Mouse (Mus musculus): ENCODE results near the gene Ccdc149. TPM values are rescaled to one million over a fixed set of nuclear protein-coding genes. Genes with fewer than 3 reads are reported as not detected.

Ccdc149 gene
- polyA plus RNA-seq, 1 experiment from 2014 or later, result 8.5 TPM

GRCm38 (mm10) chr5:52495671-52496070 lies 24.4 kb upstream of the Ccdc149 start:
- Histone ChIP-seq H3K4me2 (ENCODE audit: low read length) (no peak overlapping the region), H3K36me3 (ENCODE audit: control insufficient read depth, insufficient read depth, low read length) (no peaks in the 10 kb centered on the region), H3K9me3 (replicated peaks; ENCODE audit: control insufficient read depth, low read length) (no peaks in the 10 kb centered on the region), H3K9ac (ENCODE audit: low read length) (no peak overlapping the region), H3K27me3 (replicated peaks; ENCODE audit: control insufficient read depth, insufficient read depth, low read length) (no peaks in the 10 kb centered on the region), H3K4me1 (ENCODE audit: control insufficient read depth, insufficient read depth, low read length) (no peaks in the 10 kb centered on the region), H3K27ac (ENCODE audit: low read depth, low read length) (no peak overlapping the region), H3K4me3 (ENCODE audit: low read depth, low read length) (no peak overlapping the region)
- 37% methylated on average over 12 of the region's 14 CpGs for WGBS
- ATAC-seq, result peak; percentile 37; the same call in 1 of the 2 replicates
- peak; percentile 61 for DNase-seq (ENCODE audit: low spot score)

- H3K4me1 ChIP-seq (ENCODE audit: control insufficient read depth, insufficient read depth, low read length), result no peaks in the 10 kb centered on the region
- ATAC-seq, result no peak
- H3K9ac ChIP-seq (ENCODE audit: low read length), result no peak overlapping the region
- H3K9me3 ChIP-seq (replicated peaks; ENCODE audit: control insufficient read depth, low read length), result no peaks in the 10 kb centered on the region
- no peak overlapping the region for H3K4me2 ChIP-seq (ENCODE audit: low read length)
- DNase-seq (ENCODE audit: low spot score), result no peak
- H3K4me3 ChIP-seq (ENCODE audit: low read depth, low read length), result no peak overlapping the region
- H3K27ac ChIP-seq (ENCODE audit: low read depth, low read length), result no peak overlapping the region
- WGBS, result 87% methylated on average over 6 of the region's 6 CpGs
- H3K27me3 ChIP-seq (replicated peaks; ENCODE audit: control insufficient read depth, insufficient read depth, low read length), result no peaks in the 10 kb centered on the region
- no peaks in the 10 kb centered on the region for H3K36me3 ChIP-seq (ENCODE audit: control insufficient read depth, insufficient read depth, low read length)
Observed at GRCm38 (mm10) chr5:52491496-52491895, 20.2 kb upstream of the Ccdc149 start.

DNA sequence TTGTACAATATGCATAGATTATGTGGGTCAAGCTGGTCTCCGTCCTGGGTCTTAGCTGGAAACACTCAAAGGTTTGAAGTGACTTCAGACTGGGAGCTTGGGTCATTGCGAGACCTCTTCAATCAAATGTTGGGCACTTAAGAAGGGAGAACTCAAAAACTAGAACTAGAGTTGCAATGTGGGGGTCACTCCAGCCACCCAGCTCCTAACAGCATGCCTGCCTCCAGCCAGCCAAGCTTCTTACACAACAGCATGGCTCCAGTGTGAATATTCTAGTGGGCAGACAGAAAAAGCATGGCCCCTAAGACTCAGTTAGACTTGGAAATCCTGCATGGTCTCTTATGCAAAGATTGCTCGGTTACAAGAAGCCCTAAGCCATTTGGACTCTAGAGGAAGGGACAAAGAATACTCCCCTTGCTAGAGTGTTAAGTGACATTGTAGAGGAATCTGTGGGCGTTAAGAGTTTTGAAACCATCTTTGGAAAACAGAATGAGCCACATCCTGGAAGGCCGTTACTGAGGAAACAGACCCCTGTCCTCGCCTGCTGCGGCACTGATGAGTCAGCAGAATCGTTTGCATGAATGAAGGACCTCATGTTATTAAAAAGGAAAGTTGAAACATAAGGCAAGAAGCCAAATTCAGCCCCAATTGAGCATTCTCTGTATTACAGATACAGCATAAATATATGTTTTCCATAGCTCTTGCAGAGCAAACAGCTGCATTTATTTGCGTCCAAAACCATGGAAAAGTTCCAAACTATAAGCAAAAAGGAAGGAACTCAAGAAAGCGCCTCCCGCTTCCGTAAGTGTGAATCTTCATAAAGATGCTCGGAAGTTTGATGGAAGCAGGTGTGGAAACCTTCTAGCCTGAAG lies 16.5 kb upstream of the Ccdc149 start:
- H3K9me3 ChIP-seq (replicated peaks; ENCODE audit: control insufficient read depth, low read length), result no peaks in the 10 kb centered on the region
- no peaks in the 10 kb centered on the region for H3K36me3 ChIP-seq (ENCODE audit: control insufficient read depth, insufficient read depth, low read length)
- H3K27me3 ChIP-seq (replicated peaks; ENCODE audit: control insufficient read depth, insufficient read depth, low read length), result no peaks in the 10 kb centered on the region
- 85% methylated on average over 13 of the region's 13 CpGs for WGBS
- no peak for DNase-seq (ENCODE audit: low spot score)
- ATAC-seq, result no peak
- H3K4me2 ChIP-seq (ENCODE audit: low read length), result no peak overlapping the region
- H3K27ac ChIP-seq (ENCODE audit: low read depth, low read length), result no peak overlapping the region
- H3K4me3 ChIP-seq (ENCODE audit: low read depth, low read length), result no peak overlapping the region
- H3K9ac ChIP-seq (ENCODE audit: low read length), result no peak overlapping the region
- no peaks in the 10 kb centered on the region for H3K4me1 ChIP-seq (ENCODE audit: control insufficient read depth, insufficient read depth, low read length)

DNA sequence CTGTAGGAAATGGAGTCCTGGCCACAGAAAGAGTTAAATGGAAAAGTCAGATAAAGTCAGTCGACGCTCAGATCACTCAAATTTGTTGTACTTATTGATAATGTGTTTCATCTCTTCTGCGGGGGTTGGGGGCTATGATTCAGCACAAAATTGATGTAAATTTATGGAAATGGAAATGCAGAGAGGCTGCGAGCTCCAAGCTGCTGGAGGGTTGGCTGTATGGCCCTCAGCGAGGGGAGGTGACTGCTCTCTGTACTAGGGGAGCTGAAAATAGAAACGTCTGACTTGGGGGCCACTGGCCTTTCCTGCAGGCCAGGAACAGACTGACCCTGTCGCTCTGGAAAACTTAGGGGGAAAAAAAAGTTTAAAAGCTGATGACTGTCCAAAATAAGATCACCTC lies 5.5 kb upstream of the Ccdc149 start:
- Histone ChIP-seq H3K27me3 (replicated peaks; ENCODE audit: control insufficient read depth, insufficient read depth, low read length) (no peaks in the 10 kb centered on the region), H3K9ac (ENCODE audit: low read length) (peak overlapping the region; percentile 59; the same call in 1 of the 2 replicates), H3K4me2 (ENCODE audit: low read length) (peak overlapping the region; percentile 54), H3K27ac (ENCODE audit: low read depth, low read length) (no peak overlapping the region), H3K36me3 (ENCODE audit: control insufficient read depth, insufficient read depth, low read length) (no peaks in the 10 kb centered on the region), H3K4me1 (ENCODE audit: control insufficient read depth, insufficient read depth, low read length) (peaks cover 6% of the 10 kb centered on the region; the same call in 1 of the 2 replicates), H3K4me3 (ENCODE audit: low read depth, low read length) (peak overlapping the region; percentile 35), H3K9me3 (replicated peaks; ENCODE audit: control insufficient read depth, low read length) (no peaks in the 10 kb centered on the region)
- peak; percentile 32 for DNase-seq (ENCODE audit: low spot score)
- WGBS, result 5% methylated on average over 7 of the region's 7 CpGs
- ATAC-seq, result peak; percentile 63

- DNase-seq (ENCODE audit: low spot score) (peak; percentile 86), ATAC-seq (peak; percentile 88)
- Histone ChIP-seq H3K9me3 (replicated peaks; ENCODE audit: control insufficient read depth, low read length) (no peaks in the 10 kb centered on the region), H3K36me3 (ENCODE audit: control insufficient read depth, insufficient read depth, low read length) (no peaks in the 10 kb centered on the region), H3K27ac (ENCODE audit: low read depth, low read length) (peak overlapping the region; percentile 39; the same call in 1 of the 2 replicates), H3K4me1 (ENCODE audit: control insufficient read depth, insufficient read depth, low read length) (peaks cover 9% of the 10 kb centered on the region), H3K4me2 (ENCODE audit: low read length) (peak overlapping the region; percentile 54), H3K4me3 (ENCODE audit: low read depth, low read length) (peak overlapping the region; percentile 35), H3K27me3 (replicated peaks; ENCODE audit: control insufficient read depth, insufficient read depth, low read length) (no peaks in the 10 kb centered on the region), H3K9ac (ENCODE audit: low read length) (peak overlapping the region; percentile 59)
- 0% methylated on average over 23 of the region's 23 CpGs for WGBS
Observed at GRCm38 (mm10) chr5:52476292-52476701, 5.0 kb upstream of the Ccdc149 start.

GRCm38 (mm10) chr5:52473988-52474387 lies 2.7 kb upstream of the Ccdc149 start:
- Histone ChIP-seq H3K4me3 (ENCODE audit: low read depth, low read length) (no peak overlapping the region), H3K27ac (ENCODE audit: low read depth, low read length) (no peak overlapping the region), H3K4me2 (ENCODE audit: low read length) (no peak overlapping the region), H3K4me1 (ENCODE audit: control insufficient read depth, insufficient read depth, low read length) (peaks cover 9% of the 10 kb centered on the region), H3K9ac (ENCODE audit: low read length) (no peak overlapping the region), H3K27me3 (replicated peaks; ENCODE audit: control insufficient read depth, insufficient read depth, low read length) (no peaks in the 10 kb centered on the region), H3K36me3 (ENCODE audit: control insufficient read depth, insufficient read depth, low read length) (no peaks in the 10 kb centered on the region), H3K9me3 (replicated peaks; ENCODE audit: control insufficient read depth, low read length) (no peaks in the 10 kb centered on the region)
- 92% methylated on average over 7 of the region's 7 CpGs for WGBS
- no peak for DNase-seq (ENCODE audit: low spot score)
- no peak for ATAC-seq

DNA sequence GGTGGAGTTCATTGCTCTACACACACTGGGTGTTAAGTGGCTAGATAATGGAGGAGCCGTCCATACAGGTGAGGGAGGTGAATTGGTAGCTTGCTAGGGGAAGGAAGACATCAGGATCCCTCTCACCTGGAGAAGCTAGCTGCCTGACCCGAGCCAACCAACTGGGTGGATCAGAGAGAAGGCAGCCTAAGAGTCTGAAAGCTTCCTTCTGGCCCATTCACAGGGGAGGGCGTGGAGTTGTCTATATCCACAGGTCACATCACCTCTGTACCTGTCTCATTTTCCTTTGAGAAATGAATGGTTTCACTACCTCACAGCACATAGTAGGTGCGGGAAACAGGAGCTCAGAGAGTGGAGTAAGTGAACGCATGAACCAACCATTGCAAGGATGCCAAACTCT lies 770 bp downstream of the Ccdc149 start:
- H3K4me1 ChIP-seq (ENCODE audit: control insufficient read depth, insufficient read depth, low read length), result peaks cover 3% of the 10 kb centered on the region; the same call in 1 of the 2 replicates
- peaks cover 2% of the 10 kb centered on the region; the same call in 1 of the 2 replicates for H3K9me3 ChIP-seq (replicated peaks; ENCODE audit: control insufficient read depth, low read length)
- no peak for DNase-seq (ENCODE audit: low spot score)
- peak overlapping the region; percentile 78 for H3K4me2 ChIP-seq (ENCODE audit: low read length)
- 46% methylated on average over 5 of the region's 5 CpGs for WGBS
- H3K27ac ChIP-seq (ENCODE audit: low read depth, low read length), result no peak overlapping the region
- peak; percentile 22; the same call in 1 of the 2 replicates for ATAC-seq
- peak overlapping the region; percentile 94 for H3K9ac ChIP-seq (ENCODE audit: low read length)
- peak overlapping the region; percentile 67 for H3K4me3 ChIP-seq (ENCODE audit: low read depth, low read length)
- H3K36me3 ChIP-seq (ENCODE audit: control insufficient read depth, insufficient read depth, low read length), result no peaks in the 10 kb centered on the region
- no peaks in the 10 kb centered on the region for H3K27me3 ChIP-seq (replicated peaks; ENCODE audit: control insufficient read depth, insufficient read depth, low read length)

DNA sequence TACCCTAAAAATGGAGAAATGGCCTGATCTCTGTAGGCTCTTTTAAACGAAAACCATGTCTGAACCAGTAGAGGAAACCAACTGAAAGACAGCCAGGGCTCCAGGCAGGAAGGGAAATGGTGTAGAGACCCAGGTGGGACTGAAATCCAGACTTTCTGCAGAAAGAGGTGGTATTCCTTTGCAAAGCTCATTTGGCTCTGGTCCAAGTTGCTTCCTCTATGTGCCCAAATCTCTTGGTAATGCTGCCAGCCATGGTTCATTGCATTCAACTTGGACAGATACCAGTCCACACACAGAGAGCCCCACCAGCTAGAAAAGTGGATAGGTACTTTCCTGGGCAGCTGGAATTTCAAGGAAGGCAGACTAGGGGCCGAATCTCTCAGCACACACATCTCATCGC lies 3.5 kb downstream of the Ccdc149 start:
- peaks cover 11% of the 10 kb centered on the region for H3K9me3 ChIP-seq (replicated peaks; ENCODE audit: control insufficient read depth, low read length)
- ATAC-seq (no peak), DNase-seq (ENCODE audit: low spot score) (no peak)
- H3K4me1 ChIP-seq (ENCODE audit: control insufficient read depth, insufficient read depth, low read length), result peaks cover 3% of the 10 kb centered on the region; the same call in 1 of the 2 replicates
- H3K4me3 ChIP-seq (ENCODE audit: low read depth, low read length), result no peak overlapping the region
- no peaks in the 10 kb centered on the region for H3K27me3 ChIP-seq (replicated peaks; ENCODE audit: control insufficient read depth, insufficient read depth, low read length)
- no peaks in the 10 kb centered on the region for H3K36me3 ChIP-seq (ENCODE audit: control insufficient read depth, insufficient read depth, low read length)
- no peak overlapping the region for H3K27ac ChIP-seq (ENCODE audit: low read depth, low read length)
- H3K9ac ChIP-seq (ENCODE audit: low read length), result no peak overlapping the region
- 98% methylated on average over 3 of the region's 3 CpGs for WGBS
- no peak overlapping the region for H3K4me2 ChIP-seq (ENCODE audit: low read length)

DNA sequence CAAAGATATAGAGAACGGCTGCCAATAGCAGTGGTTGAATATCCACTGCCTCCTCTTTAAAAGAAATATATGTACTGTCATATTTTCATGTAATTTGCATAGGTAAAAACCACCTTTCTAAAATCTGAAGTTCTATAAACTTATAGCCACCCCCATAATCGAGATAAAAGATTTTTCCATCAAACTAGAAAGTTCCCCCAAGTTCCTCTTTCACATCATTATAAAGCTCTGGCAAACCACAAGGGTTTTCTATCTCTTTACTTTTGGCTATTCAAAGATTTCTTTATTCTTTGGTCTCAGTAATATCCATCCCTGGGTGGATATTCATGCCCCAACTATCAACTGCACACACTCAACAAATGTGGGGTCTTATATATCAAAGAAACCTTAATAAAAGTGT lies 8.9 kb downstream of the Ccdc149 start:
- DNase-seq (ENCODE audit: low spot score) (no peak), ATAC-seq (no peak)
- Histone ChIP-seq H3K9ac (ENCODE audit: low read length) (no peak overlapping the region), H3K36me3 (ENCODE audit: control insufficient read depth, insufficient read depth, low read length) (no peaks in the 10 kb centered on the region), H3K4me3 (ENCODE audit: low read depth, low read length) (no peak overlapping the region), H3K4me2 (ENCODE audit: low read length) (no peak overlapping the region), H3K9me3 (replicated peaks; ENCODE audit: control insufficient read depth, low read length) (peaks cover 11% of the 10 kb centered on the region), H3K27me3 (replicated peaks; ENCODE audit: control insufficient read depth, insufficient read depth, low read length) (no peaks in the 10 kb centered on the region), H3K27ac (ENCODE audit: low read depth, low read length) (no peak overlapping the region), H3K4me1 (ENCODE audit: control insufficient read depth, insufficient read depth, low read length) (no peaks in the 10 kb centered on the region)
- 87% methylated on average over 2 of the region's 2 CpGs for WGBS

Data from forebrain, embryonic 14.5 days (tissue).